Mouse (Mus musculus) embryonic fibroblast, embryonic 13.5 days (primary cell): ENCODE results near the gene Kif1b. TPM values are rescaled to one million over a fixed set of nuclear protein-coding genes. Genes with fewer than 3 reads are reported as not detected.

Experiments
- H3K27ac ChIP-seq: 2 replicates; pipeline ENCODE4 v1.5.1; 2012; ENCODE audit warnings: low read length, control low read depth, inconsistent platforms; ENCODE audit not compliant: insufficient read depth
- H3K4me1 ChIP-seq: 2 replicates; pipeline ENCODE4 v1.6.1; 2011; ENCODE audit warnings: low read length; ENCODE audit not compliant: control insufficient read depth, insufficient read depth
- H3K4me3 ChIP-seq: 2 replicates; pipeline ENCODE4 v1.5.1; 2011; ENCODE audit warnings: mild to moderate bottlenecking, control low read depth, low read length; ENCODE audit not compliant: insufficient read depth
- CTCF ChIP-seq: IDR thresholded peaks from 2 replicates; pipeline ENCODE4 v1.5.1; 2011; ENCODE audit warnings: mild to moderate bottlenecking, control low read depth, low read length, moderate library complexity, borderline replicate concordance; ENCODE audit not compliant: insufficient read depth
- POLR2A ChIP-seq: IDR thresholded peaks from 2 replicates; pipeline ENCODE4 v1.6.1; 2011; ENCODE audit warnings: low read depth, mild to moderate bottlenecking, control low read depth, low read length, moderate library complexity
- polyA plus RNA-seq: library from polyadenylated mRNA; stranded (reverse); fragments of >200 nt; gene quantifications from 2 replicates; pipeline ENCODE4 v1.2.4, GENCODE M21; 2011; ENCODE audit warnings: low read depth; ENCODE audit not compliant: missing spikeins, insufficient read length

Gene Kif1b
- polyA plus RNA-seq, 1 experiment = 79.8 TPM

DNA sequence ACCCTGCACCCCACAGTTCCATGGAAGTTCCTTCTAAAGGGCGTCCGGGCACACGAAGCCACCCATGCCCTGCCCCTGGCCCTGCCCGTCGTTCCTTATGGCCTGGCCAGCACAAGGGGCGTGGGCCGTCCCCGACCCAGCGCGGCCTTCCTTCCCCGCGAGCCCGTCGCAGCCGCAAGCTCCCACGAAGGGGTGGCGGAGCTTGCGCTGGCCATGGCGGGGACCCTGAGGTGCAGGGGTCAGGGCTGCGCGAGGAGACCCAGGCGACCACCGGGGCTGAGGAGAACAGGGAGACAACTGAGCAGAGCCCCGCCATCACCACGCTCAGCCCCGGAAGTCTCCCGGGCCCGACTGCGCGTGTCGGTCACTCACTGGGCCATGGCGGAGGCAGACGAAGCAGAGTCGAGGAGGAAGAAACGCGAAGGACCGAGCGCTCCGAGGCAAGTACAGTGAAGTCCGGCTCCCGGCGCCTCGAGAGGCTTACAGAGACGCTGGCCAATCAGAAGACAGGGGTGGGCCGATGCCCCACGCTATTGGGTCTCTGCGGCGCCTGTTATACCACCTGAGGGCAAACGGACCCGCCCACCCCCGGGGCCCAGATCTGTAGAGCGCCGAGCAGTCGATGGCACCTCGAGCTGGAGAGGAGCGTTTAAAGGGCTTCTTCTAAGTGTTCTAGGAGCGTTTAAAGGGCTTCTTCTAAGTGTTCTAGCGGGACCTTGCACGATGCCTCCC, 141.1 kb downstream of the Kif1b start, which contains the start of gene Pgd:
Gene Pgd (minus strand): TSS at position 557 of the 732 bp plus-strand sequence.
- TF ChIP-seq POLR2A (peak; percentile 95), CTCF (no peak)
- Histone ChIP-seq H3K27ac (peak within 1 kb of the TSS; percentile 76), H3K4me3 (peak within 1 kb of the TSS; percentile 98), H3K4me1 (no peaks in the 10 kb centered on the region; the same call in 1 of the 2 replicates)

DNA sequence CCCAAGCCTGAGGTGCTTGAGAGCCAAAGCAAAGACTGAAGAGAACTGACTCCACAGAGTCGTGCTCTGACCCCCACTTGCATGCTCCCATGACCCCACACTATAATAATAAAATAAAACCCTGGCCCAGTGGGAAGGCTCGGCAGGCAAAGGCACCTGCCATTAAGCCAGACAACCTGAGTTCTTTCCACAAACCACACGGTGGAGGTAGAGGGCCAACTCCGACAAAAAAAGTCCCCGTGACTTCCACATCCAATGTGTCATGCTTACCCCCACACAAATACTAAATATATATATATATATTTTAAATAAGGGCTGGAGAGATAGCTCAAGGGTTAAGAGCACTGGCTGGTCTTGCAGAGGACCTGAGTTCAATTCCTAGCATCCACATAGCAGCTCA, 143.3 kb downstream of the Kif1b start:
- no peak for TF ChIP-seq CTCF
- no peak for TF ChIP-seq POLR2A
- Histone ChIP-seq H3K4me1 (no peaks in the 10 kb centered on the region), H3K27ac (no peak overlapping the region), H3K4me3 (no peak overlapping the region)

DNA sequence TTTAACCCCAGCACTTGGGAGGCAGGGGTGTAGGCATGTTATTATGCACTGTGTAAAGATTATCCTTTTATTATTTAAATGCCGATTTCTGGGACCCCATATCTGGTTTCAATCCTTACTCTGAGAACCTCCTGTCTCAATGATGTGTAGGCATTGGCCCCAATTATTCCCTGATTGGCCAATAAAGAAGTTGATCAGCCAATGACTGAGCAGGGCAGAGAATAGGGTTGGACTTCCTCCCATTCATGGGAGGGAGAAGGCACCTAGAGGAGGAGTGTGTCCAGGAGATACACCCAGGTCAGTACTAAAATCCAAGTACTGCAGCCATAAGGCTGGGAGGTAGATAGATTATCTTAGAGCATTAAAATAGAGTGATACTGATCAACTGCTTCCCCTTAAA, 144.3 kb downstream of the Kif1b start:
- TF ChIP-seq POLR2A (no peak), CTCF (no peak)
- Histone ChIP-seq H3K4me3 (no peak overlapping the region), H3K4me1 (no peaks in the 10 kb centered on the region), H3K27ac (no peak overlapping the region)

DNA sequence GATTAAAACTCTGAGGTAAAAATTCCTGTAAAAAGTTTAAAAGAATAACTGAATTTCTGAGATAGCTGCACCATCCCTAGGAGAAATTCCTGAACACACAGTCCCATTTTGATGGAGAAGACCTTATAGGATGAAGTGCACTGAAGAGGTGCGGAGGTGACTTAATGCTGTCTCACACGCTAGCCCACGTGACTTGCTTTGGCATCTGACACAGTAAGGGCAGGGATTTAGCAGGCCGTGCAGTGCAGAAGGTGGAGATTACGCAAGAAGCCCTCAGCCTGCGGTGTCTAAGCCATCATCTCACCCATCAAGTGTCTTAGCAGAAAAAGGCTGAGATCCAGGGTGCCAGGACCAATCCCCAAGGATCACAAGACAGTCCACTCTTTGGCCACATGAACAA, 146.3 kb downstream of the Kif1b start:
- Histone ChIP-seq H3K4me1 (no peaks in the 10 kb centered on the region), H3K4me3 (no peak overlapping the region), H3K27ac (no peak overlapping the region)
- TF ChIP-seq POLR2A (no peak), CTCF (no peak)

DNA sequence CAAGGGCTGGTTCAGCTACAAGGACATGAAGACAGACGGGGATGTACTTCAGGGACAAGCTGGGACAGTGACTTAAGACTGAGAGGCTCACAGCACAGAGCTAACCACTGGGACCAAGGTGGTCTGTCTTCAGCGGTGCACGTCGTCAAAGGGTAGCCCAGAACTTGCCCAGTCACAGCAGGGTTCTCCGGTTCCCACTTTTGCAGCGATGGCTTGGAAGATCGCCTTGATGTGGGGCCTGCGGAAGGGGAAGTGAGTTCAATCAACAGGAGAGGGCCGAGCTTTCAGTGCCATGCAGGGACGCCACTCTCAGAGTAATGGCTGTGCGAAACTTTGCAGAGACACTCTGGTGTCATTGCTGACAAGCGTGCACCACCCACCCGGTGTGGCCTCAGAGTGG, 147.6 kb downstream of the Kif1b start:
- H3K4me1 ChIP-seq = no peaks in the 10 kb centered on the region
- no peak overlapping the region for H3K27ac ChIP-seq
- TF ChIP-seq CTCF = no peak
- TF ChIP-seq POLR2A = no peak
- no peak overlapping the region for H3K4me3 ChIP-seq

DNA sequence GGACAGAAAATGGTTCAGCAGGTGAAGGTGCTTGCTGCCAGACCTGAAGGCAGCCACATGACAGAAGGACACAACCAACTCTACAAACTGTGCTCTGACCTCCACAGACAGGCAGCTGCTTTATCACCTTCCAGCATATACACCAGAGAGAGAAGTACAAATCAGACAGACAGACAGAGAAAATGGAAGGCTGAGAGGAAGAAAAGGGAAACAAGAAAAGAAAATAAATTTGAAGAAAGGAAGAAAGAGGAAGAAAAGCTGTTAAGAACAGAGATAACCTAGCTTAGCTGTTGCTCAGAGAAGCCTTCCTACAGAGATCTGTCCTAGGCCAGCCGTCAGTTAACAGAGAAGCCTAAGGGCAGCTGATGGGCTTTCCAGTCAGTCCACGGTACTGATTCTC, 148.3 kb downstream of the Kif1b start:
- no peak overlapping the region for H3K4me3 ChIP-seq
- H3K4me1 ChIP-seq = no peaks in the 10 kb centered on the region
- TF ChIP-seq POLR2A = no peak
- H3K27ac ChIP-seq = no peak overlapping the region

DNA sequence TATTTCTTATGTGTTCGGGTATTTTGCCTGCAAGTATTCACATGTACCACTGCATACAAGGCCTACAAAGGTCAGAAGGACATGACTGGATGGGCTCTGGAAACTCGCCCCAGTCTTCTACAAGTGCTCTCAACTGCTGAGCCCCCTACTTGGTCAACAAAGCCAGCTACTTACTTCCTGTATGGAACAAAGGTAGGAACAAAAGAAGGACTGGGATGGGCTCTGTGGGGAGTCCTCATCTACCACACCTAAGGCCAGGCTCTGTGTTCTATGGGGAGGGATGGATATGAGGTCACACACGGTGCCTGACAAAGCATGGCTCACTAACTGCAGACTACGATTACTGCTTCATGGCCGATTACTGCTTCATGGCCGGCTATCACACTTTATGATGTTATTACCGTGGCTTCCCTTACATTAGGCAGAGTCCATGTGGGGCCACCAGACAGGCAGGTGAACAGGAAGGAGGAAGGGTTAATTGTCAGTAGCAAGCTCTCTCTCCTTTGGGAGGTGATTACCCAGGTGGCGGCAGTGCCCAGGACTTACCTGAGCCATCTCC, 150.0 kb downstream of the Kif1b start:
- TF ChIP-seq CTCF = no peak
- no peak for TF ChIP-seq POLR2A
- H3K4me1 ChIP-seq = no peaks in the 10 kb centered on the region

DNA sequence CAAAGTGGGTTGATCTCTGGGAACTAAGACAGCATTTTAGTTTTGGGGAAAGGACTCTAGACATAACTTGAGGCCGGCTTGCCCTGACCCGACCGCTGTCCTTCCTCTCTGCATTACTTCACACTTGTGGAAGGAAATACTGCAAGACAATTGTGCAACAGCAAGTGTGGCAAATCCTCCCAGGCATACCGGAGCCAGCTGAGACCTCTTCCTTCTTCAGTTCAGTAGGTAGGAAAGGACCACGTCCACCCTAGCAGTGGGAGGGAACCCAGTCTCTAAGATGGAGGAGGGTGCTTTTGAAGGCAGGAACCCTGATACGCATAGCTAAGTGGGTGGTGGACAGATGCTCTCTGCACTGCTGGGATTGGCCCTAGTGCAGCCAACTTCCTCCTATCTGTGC, 151.8 kb downstream of the Kif1b start:
- Histone ChIP-seq H3K4me3 (no peak overlapping the region), H3K27ac (no peak overlapping the region), H3K4me1 (no peaks in the 10 kb centered on the region)
- no peak for TF ChIP-seq POLR2A
- TF ChIP-seq CTCF = no peak

More for the DNA sequence above, 150.0 kb downstream of the Kif1b start:
- no peak overlapping the region for H3K27ac ChIP-seq
- H3K4me3 ChIP-seq = no peak overlapping the region

DNA sequence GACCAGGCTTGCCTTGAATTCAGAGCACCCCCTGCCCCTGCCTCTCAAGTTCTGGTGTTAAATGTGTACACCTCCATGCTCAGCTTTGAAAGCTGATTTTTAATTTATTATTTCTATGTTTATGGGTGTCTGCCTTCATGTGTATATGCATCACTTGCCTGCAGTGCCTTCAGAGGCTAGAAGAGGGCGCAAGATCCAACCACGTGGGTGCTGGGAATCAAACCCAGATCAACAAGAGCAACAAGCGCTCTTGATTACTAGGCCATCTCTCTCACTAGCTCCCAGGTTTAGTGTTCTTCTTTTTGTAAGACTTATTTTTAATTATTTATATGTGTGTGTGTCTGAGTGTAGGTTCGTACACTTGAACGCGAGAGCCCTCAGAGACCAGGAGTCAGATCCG, 152.6 kb downstream of the Kif1b start:
- H3K4me3 ChIP-seq = no peak overlapping the region
- H3K27ac ChIP-seq = no peak overlapping the region
- TF ChIP-seq POLR2A (no peak), CTCF (no peak)
- no peaks in the 10 kb centered on the region for H3K4me1 ChIP-seq

DNA sequence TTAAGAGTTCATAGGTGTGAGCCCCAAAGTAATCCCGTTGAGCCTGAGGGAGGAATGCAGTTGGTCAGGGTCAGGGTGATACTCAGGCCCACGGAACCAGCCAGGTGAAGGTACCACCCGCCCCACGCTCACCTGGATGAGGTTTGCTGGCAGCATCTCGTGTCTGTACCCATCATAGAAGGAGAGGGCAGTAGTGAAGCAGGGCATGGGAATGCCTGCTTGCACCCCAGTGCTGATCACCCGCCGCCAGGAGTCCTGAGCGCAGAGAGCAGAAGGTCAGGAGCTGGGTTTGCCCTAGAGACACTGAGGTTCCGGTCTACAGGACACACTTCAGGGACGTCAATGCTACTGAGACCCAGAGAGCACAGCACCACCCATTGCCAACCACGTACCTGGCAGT, 156.8 kb downstream of the Kif1b start:
- Histone ChIP-seq H3K4me3 (no peak overlapping the region), H3K27ac (no peak overlapping the region), H3K4me1 (no peaks in the 10 kb centered on the region)
- TF ChIP-seq POLR2A = no peak
- TF ChIP-seq CTCF = no peak

DNA sequence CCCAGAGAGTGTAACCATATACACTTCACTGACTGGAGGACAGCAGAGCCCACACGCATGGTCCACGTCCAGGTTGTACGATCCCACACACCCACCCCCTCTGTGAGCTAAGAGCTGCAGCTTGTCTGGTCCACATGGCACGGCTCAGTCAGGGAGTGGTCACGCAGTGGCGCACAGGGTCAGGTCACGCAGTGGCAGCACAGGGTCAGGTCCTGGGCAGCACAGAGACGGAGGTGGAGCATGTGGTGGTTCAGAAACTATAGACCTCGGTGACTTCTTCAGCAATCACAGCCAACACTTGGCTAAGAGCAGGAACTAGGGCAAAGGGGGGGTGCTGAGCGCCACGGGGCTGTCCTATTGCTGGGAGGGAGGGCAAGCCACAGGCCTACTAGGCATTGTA, 157.2 kb downstream of the Kif1b start:
- Histone ChIP-seq H3K27ac (no peak overlapping the region), H3K4me1 (no peaks in the 10 kb centered on the region), H3K4me3 (no peak overlapping the region)
- TF ChIP-seq POLR2A = no peak
- TF ChIP-seq CTCF = no peak
